Mouse (Mus musculus): Measurements from ENCODE around the gene Cop1. TPM values are rescaled to one million over a fixed set of nuclear protein-coding genes. Genes with fewer than 3 reads are reported as not detected.

Gene Cop1
- polyA plus RNA-seq, 1 experiment from 2014 or later = 140 TPM

GRCm38 (mm10) chr1:159254906-159255685, 23.0 kb downstream of the Cop1 start:
- Histone ChIP-seq H3K9me3 (ENCODE audit: control insufficient read depth, low read length) (no peaks in the 10 kb centered on the region), H3K4me1 (ENCODE audit: control insufficient read depth, insufficient read depth, low read length) (no peaks in the 10 kb centered on the region), H3K4me3 (ENCODE audit: low read depth, low read length) (no peak overlapping the region), H3K27me3 (ENCODE audit: control insufficient read depth, insufficient read depth, low read length) (no peaks in the 10 kb centered on the region), H3K4me2 (ENCODE audit: low read depth, severe bottlenecking) (no peak overlapping the region), H3K9ac (ENCODE audit: low read length) (no peak overlapping the region), H3K27ac (replicated peaks; ENCODE audit: low read depth, low read length) (no peak overlapping the region), H3K36me3 (ENCODE audit: control insufficient read depth, insufficient read depth, low read length) (peaks cover 2% of the 10 kb centered on the region)
- DNase-seq (ENCODE audit: low spot score) (no peak), ATAC-seq (ENCODE audit: insufficient number of reproducible peaks, low FRiP score, low TSS enrichment, low read depth) (no peak)
- WGBS = 88% methylated on average over 5 of the region's 5 CpGs

DNA sequence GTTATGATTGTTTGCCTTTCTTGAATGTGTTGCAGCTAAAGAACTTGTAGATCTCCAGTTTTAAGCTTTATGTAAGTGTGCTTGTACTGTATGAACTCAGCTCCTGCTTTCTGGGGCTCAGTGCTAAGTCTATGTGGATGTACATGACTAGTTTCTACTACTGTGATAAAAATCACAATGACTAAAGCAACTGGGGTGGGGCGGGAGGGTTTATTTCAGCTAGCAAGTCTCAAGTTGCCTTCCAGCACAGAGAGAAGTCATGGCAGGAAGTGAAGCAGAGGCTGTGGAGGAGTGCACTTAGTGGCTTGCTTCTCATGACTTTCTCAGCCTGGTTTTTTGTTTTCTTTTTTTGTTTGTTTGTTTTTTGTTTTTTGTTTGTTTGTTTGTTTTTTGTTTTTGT, 24.4 kb downstream of the Cop1 start:
- no peak overlapping the region for H3K9ac ChIP-seq (ENCODE audit: low read length)
- peaks cover 2% of the 10 kb centered on the region; the same call in 1 of the 2 replicates for H3K36me3 ChIP-seq (ENCODE audit: control insufficient read depth, insufficient read depth, low read length)
- ATAC-seq (ENCODE audit: insufficient number of reproducible peaks, low FRiP score, low TSS enrichment, low read depth) = no peak
- H3K27ac ChIP-seq (replicated peaks; ENCODE audit: low read depth, low read length) = no peak overlapping the region
- H3K9me3 ChIP-seq (ENCODE audit: control insufficient read depth, low read length) = no peaks in the 10 kb centered on the region
- H3K27me3 ChIP-seq (ENCODE audit: control insufficient read depth, insufficient read depth, low read length) = no peaks in the 10 kb centered on the region
- H3K4me2 ChIP-seq (ENCODE audit: low read depth, severe bottlenecking) = no peak overlapping the region
- no peaks in the 10 kb centered on the region for H3K4me1 ChIP-seq (ENCODE audit: control insufficient read depth, insufficient read depth, low read length)
- 80% methylated on average over 1 of the region's 1 CpGs for WGBS
- DNase-seq (ENCODE audit: low spot score) = no peak
- no peak overlapping the region for H3K4me3 ChIP-seq (ENCODE audit: low read depth, low read length)

DNA sequence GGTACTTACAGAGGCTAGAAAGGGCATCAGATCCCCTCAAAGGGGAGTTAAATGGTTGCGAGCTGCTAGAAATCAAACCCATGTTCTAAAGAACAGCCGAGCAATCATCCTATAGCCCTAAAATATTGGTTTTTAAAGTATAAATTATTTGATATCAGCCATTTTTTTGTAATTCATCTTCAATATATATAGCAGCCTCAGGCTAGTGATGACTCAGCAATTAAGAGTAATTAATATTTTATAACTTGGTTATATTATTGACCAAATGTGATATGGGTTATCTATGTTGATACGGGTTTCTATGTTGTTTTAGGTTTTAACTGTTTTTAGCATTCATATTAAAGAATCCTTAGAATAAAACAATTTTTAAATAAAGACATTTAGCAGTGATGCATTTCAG, 31.7 kb downstream of the Cop1 start:
- no peak for DNase-seq (ENCODE audit: low spot score)

GRCm38 (mm10) chr1:159280072-159280471, 48.0 kb downstream of the Cop1 start:
- H3K4me1 ChIP-seq (ENCODE audit: control insufficient read depth, insufficient read depth, low read length) = no peaks in the 10 kb centered on the region
- H3K27me3 ChIP-seq (ENCODE audit: control insufficient read depth, insufficient read depth, low read length) = no peaks in the 10 kb centered on the region
- no peak overlapping the region for H3K4me2 ChIP-seq (ENCODE audit: low read depth, severe bottlenecking)
- H3K36me3 ChIP-seq (ENCODE audit: control insufficient read depth, insufficient read depth, low read length) = peaks cover 4% of the 10 kb centered on the region; the same call in 1 of the 2 replicates
- H3K9me3 ChIP-seq (ENCODE audit: control insufficient read depth, low read length) = no peaks in the 10 kb centered on the region
- DNase-seq (ENCODE audit: low spot score) (no peak), ATAC-seq (ENCODE audit: insufficient number of reproducible peaks, low FRiP score, low TSS enrichment, low read depth) (no peak)
- no peak overlapping the region for H3K4me3 ChIP-seq (ENCODE audit: low read depth, low read length)
- no peak overlapping the region for H3K27ac ChIP-seq (replicated peaks; ENCODE audit: low read depth, low read length)
- WGBS = 90% methylated on average over 1 of the region's 1 CpGs
- H3K9ac ChIP-seq (ENCODE audit: low read length) = no peak overlapping the region

More for the DNA sequence above, 31.7 kb downstream of the Cop1 start:
- no peak overlapping the region for H3K27ac ChIP-seq (replicated peaks; ENCODE audit: low read depth, low read length)
- no peak overlapping the region for H3K4me2 ChIP-seq (ENCODE audit: low read depth, severe bottlenecking)
- H3K4me1 ChIP-seq (ENCODE audit: control insufficient read depth, insufficient read depth, low read length) = no peaks in the 10 kb centered on the region
- H3K36me3 ChIP-seq (ENCODE audit: control insufficient read depth, insufficient read depth, low read length) = 0 out of 2 replicates have a peak, but pooled peaks cover 1% of the 10 kb centered on the region
- H3K9ac ChIP-seq (ENCODE audit: low read length) = no peak overlapping the region
- H3K9me3 ChIP-seq (ENCODE audit: control insufficient read depth, low read length) = no peaks in the 10 kb centered on the region
- H3K4me3 ChIP-seq (ENCODE audit: low read depth, low read length) = no peak overlapping the region
- no peaks in the 10 kb centered on the region for H3K27me3 ChIP-seq (ENCODE audit: control insufficient read depth, insufficient read depth, low read length)
- WGBS = 96% methylated on average over 3 of the region's 3 CpGs
- ATAC-seq (ENCODE audit: insufficient number of reproducible peaks, low FRiP score, low TSS enrichment, low read depth) = no peak

DNA sequence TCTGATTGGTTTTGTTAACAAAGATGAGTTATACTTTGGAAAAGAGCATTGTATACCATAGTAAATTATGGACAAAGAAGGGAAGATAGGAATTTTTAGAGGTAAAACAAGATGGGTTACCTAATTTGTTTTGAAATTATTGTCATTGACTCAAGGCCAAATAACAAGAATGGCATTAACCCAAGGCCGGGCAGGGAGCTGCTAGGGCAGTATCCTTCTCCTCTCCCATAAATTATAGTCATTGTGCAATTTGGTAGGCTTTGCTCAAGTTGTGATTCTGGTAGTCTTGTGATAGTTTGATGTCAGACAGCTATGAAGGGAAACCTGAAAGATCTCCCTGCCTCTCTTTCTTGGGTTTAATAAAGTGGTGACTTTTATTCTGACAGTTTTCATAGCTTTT, 49.7 kb downstream of the Cop1 start:
- no peaks in the 10 kb centered on the region for H3K4me1 ChIP-seq (ENCODE audit: control insufficient read depth, insufficient read depth, low read length)
- H3K9ac ChIP-seq (ENCODE audit: low read length) = no peak overlapping the region
- no peak overlapping the region for H3K4me2 ChIP-seq (ENCODE audit: low read depth, severe bottlenecking)
- no peak overlapping the region for H3K27ac ChIP-seq (replicated peaks; ENCODE audit: low read depth, low read length)
- peaks cover 4% of the 10 kb centered on the region; the same call in 1 of the 2 replicates for H3K36me3 ChIP-seq (ENCODE audit: control insufficient read depth, insufficient read depth, low read length)
- DNase-seq (ENCODE audit: low spot score) (no peak), ATAC-seq (ENCODE audit: insufficient number of reproducible peaks, low FRiP score, low TSS enrichment, low read depth) (no peak)
- H3K27me3 ChIP-seq (ENCODE audit: control insufficient read depth, insufficient read depth, low read length) = no peaks in the 10 kb centered on the region
- WGBS = 89% methylated on average over 1 of the region's 1 CpGs
- no peak overlapping the region for H3K4me3 ChIP-seq (ENCODE audit: low read depth, low read length)
- no peaks in the 10 kb centered on the region for H3K9me3 ChIP-seq (ENCODE audit: control insufficient read depth, low read length)

DNA sequence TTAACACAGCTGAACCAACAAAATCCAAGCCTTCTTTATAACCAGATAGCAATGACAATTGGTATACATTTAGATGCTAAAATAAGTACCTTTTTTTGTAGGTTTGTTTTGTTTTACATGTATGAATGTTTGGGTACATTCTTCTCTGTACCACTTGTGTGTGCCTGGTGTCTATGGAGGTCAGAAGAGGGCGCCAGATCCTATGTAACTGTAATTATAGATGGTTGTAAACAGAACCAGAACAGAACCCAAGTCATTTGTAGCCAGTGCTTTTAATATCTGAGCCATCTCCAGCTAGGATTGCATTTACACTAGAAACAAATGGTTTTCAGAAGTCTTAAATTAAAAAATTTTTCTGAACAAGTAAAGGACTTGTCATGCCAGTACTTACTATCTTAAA, 54.7 kb downstream of the Cop1 start:
- H3K4me1 ChIP-seq (ENCODE audit: control insufficient read depth, insufficient read depth, low read length) = no peaks in the 10 kb centered on the region
- H3K27me3 ChIP-seq (ENCODE audit: control insufficient read depth, insufficient read depth, low read length) = no peaks in the 10 kb centered on the region
- ATAC-seq (ENCODE audit: insufficient number of reproducible peaks, low FRiP score, low TSS enrichment, low read depth) (no peak), DNase-seq (ENCODE audit: low spot score) (no peak)
- no peaks in the 10 kb centered on the region for H3K36me3 ChIP-seq (ENCODE audit: control insufficient read depth, insufficient read depth, low read length)
- no peak overlapping the region for H3K4me2 ChIP-seq (ENCODE audit: low read depth, severe bottlenecking)
- H3K4me3 ChIP-seq (ENCODE audit: low read depth, low read length) = no peak overlapping the region
- H3K9ac ChIP-seq (ENCODE audit: low read length) = no peak overlapping the region
- no peak overlapping the region for H3K27ac ChIP-seq (replicated peaks; ENCODE audit: low read depth, low read length)
- H3K9me3 ChIP-seq (ENCODE audit: control insufficient read depth, low read length) = no peaks in the 10 kb centered on the region
- WGBS = 76% methylated on average over 1 of the region's 1 CpGs

DNA sequence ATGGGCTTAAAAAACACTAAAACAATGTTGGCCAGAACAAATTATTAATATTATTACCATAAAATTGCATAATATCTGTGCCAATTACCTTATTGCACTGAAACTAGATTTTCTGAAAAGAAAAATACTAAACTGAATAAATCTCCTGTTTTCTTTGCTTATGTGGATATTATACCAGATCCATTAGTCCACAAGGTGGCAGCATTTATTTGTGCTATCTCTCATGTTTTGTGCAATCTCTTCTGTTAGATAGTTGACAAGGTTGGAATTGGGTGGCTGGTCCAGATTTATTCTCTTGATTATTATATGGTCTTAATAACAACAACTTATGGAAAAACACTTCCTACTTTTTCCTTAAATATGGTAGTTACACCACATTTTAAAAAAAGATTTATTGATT, 58.1 kb downstream of the Cop1 start:
- DNase-seq (ENCODE audit: low spot score) (no peak), ATAC-seq (ENCODE audit: insufficient number of reproducible peaks, low FRiP score, low TSS enrichment, low read depth) (no peak)
- Histone ChIP-seq H3K4me1 (ENCODE audit: control insufficient read depth, insufficient read depth, low read length) (no peaks in the 10 kb centered on the region), H3K9ac (ENCODE audit: low read length) (no peak overlapping the region), H3K27me3 (ENCODE audit: control insufficient read depth, insufficient read depth, low read length) (no peaks in the 10 kb centered on the region), H3K27ac (replicated peaks; ENCODE audit: low read depth, low read length) (no peak overlapping the region), H3K9me3 (ENCODE audit: control insufficient read depth, low read length) (no peaks in the 10 kb centered on the region), H3K4me2 (ENCODE audit: low read depth, severe bottlenecking) (no peak overlapping the region), H3K36me3 (ENCODE audit: control insufficient read depth, insufficient read depth, low read length) (peaks cover 4% of the 10 kb centered on the region; the same call in 1 of the 2 replicates), H3K4me3 (ENCODE audit: low read depth, low read length) (no peak overlapping the region)

DNA sequence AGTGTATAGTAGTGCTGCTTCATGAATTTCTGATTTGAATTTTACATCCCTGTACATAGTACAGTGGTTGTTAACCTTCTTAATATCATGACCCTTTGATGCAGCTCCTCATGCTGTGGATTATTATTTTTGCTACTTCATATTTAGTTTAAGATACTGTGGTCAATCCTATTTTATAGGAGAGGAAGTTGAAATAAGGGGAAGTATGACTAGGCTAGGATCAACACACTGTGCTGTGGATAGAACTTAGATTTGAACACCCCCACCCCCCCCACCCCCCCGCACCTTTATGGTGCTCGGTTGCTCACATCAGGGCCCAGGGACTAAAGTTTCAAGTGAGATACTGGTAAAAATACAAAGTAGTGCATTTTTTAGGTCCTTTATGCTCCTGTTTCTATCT, 58.7 kb downstream of the Cop1 start:
- H3K27ac ChIP-seq (replicated peaks; ENCODE audit: low read depth, low read length) = no peak overlapping the region
- H3K36me3 ChIP-seq (ENCODE audit: control insufficient read depth, insufficient read depth, low read length) = peaks cover 4% of the 10 kb centered on the region; the same call in 1 of the 2 replicates
- no peaks in the 10 kb centered on the region for H3K4me1 ChIP-seq (ENCODE audit: control insufficient read depth, insufficient read depth, low read length)
- H3K27me3 ChIP-seq (ENCODE audit: control insufficient read depth, insufficient read depth, low read length) = no peaks in the 10 kb centered on the region
- H3K4me3 ChIP-seq (ENCODE audit: low read depth, low read length) = no peak overlapping the region
- no peaks in the 10 kb centered on the region for H3K9me3 ChIP-seq (ENCODE audit: control insufficient read depth, low read length)
- WGBS = 100% methylated on average over 2 of the region's 2 CpGs
- no peak overlapping the region for H3K9ac ChIP-seq (ENCODE audit: low read length)
- ATAC-seq (ENCODE audit: insufficient number of reproducible peaks, low FRiP score, low TSS enrichment, low read depth) = no peak
- H3K4me2 ChIP-seq (ENCODE audit: low read depth, severe bottlenecking) = no peak overlapping the region
- no peak for DNase-seq (ENCODE audit: low spot score)

All from limb, embryonic 11.5 days (tissue).